31 mouse cellular contexts compared by ENCODE assay signal in the genomic region with DNA sequence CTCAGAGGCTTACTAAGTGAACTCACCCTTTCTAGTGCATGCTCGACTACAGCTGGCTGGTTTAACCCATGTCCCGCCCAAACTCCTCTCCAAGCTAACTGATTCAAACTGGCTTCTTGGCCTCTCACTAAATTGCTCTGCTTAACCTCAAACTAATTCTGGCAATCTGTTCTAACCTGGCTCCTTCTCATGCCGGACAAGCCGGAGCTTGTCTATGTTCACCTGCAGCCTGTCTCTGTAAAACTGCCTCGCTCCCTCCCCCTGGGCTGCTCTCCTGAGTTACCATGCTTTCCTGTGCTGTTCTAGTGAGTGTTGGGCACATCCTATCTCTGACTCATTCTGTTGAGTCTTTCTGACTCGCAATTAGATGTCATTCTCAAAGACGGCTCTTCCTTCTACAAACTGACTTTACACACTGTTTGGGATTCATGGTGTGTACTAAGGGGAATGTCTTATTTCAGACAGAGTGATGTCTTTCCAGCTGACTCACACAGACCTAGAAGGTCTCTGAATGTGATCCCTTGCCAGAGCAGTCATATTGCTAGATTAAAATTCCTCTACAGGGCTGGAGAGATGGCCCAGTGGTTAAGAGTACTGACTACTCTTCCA. TPM values are rescaled to one million over a fixed set of nuclear protein-coding genes. Genes with fewer than 3 reads are reported as not detected.
DNase-seq lines count a peak whose midpoint lies in the region.
"Had no signal": no experiment of that assay in that cellular context is flagged by ENCODE, and none has a peak within 500 bp of the region (broad histone marks: within the 10 kb centered on the region; RNA-seq: fewer than 3 reads in every experiment).

No protein-coding gene starts in this region.

- peaks cover 27% of the 10 kb centered on the region for H3K4me1 ChIP-seq in hindbrain, embryonic 10.5 days (replicated peaks)

- DNase-seq in adrenal gland, adult (ENCODE audit: inconsistent age in 2 of 2, low spot score in 1 of 2), result peak; percentile 24 to 70
- no peak for DNase-seq in adrenal gland, postnatal 25 days
- DNase-seq in thymus, postnatal 25 days, result peak; percentile 4
- no peak for DNase-seq in thymus, postnatal 14 days
- peak; percentile 25 for DNase-seq in R1 (ENCODE audit: low read depth, low spot score)
- DNase-seq in spleen, postnatal 10 days (ENCODE audit: low spot score in 2 of 2), result no peak
- no peak for DNase-seq in gastrocnemius, adult 18-20 months (ENCODE audit: low spot score)
- no peak for DNase-seq in hindbrain, embryonic 10.5 days (ENCODE audit: low spot score)
- DNase-seq: B cell, adult 2 months; cerebellum, adult 8-10 months; gastrocnemius, postnatal 36 days; heart, postnatal 10 days; kidney, adult 8-10 months; kidney, postnatal 14 days; liver, postnatal 0 days; lung, postnatal 10 days had no signal

- no peaks in the 10 kb centered on the region for H3K9me3 ChIP-seq in hindbrain, embryonic 10.5 days
- H3K9me3 ChIP-seq: forebrain, embryonic 13.5 days; hindbrain, embryonic 12.5 days; limb, embryonic 10.5 days; midbrain, embryonic 15.5 days had no signal

- H3K36me3 ChIP-seq in hindbrain, embryonic 10.5 days, result peaks cover 23% of the 10 kb centered on the region
- H3K36me3 ChIP-seq: hindbrain, embryonic 12.5 days; midbrain, embryonic 15.5 days had no signal

- H3K27ac ChIP-seq in hindbrain, embryonic 10.5 days, result no peak overlapping the region
- H3K27ac ChIP-seq: forebrain, embryonic 13.5 days; hindbrain, embryonic 12.5 days; left cerebral cortex, adult 2 months; limb, embryonic 10.5 days; midbrain, embryonic 15.5 days had no signal

- H3K4me3 ChIP-seq in hindbrain, embryonic 10.5 days, result no peak overlapping the region
- H3K4me3 ChIP-seq: erythroblast, embryonic 14.5 days; forebrain, embryonic 13.5 days; hindbrain, embryonic 12.5 days; left cerebral cortex, adult 2 months; limb, embryonic 10.5 days; midbrain, embryonic 15.5 days had no signal

- no peaks in the 10 kb centered on the region for H3K27me3 ChIP-seq in hindbrain, embryonic 10.5 days (ENCODE audit: insufficient read depth, poor library complexity, severe bottlenecking)
- H3K27me3 ChIP-seq: forebrain, embryonic 13.5 days; hindbrain, embryonic 12.5 days; midbrain, embryonic 15.5 days had no signal

- 96% methylated on average over 7 of the region's 7 CpGs for WGBS in hindbrain, embryonic 10.5 days

RNA-seq across cellular contexts. Expression of a gene that starts 4.2 kb away (rescaled TPM):
- 44.2 and 59.3 TPM in 2 replicates for total RNA-seq in adrenal gland, postnatal 25 days (2021)
- total RNA-seq in gastrocnemius, adult 18-20 months (2021), result 10 to 100 TPM; 17.9 TPM
- polyA plus RNA-seq in hindbrain, embryonic 10.5 days (2016; fragmentation: Nextera tagmentation; extraction: Ambion mirVana), result 54.6 and 61.0 TPM in 2 replicates

RNA-seq across cellular contexts. Expression of a gene that starts 11.9 kb away (rescaled TPM):
- total RNA-seq in adrenal gland, postnatal 25 days (2021), result not detected in 2 replicates
- not detected for total RNA-seq in gastrocnemius, adult 18-20 months (2021)
- not detected in 2 replicates for polyA plus RNA-seq in hindbrain, embryonic 10.5 days (2016; fragmentation: Nextera tagmentation; extraction: Ambion mirVana)
- total RNA-seq: adrenal gland, postnatal 4 days; common myeloid progenitor, adult 5-6 weeks; gastrocnemius, postnatal 36 days; heart, postnatal 10 days; left cerebral cortex, adult 2 months; liver, adult 2 months; megakaryocyte progenitor cell, adult 5-6 weeks had no signal
- polyA plus RNA-seq: activated CD4-positive, CD25-positive, alpha-beta regulatory T cell, adult 4 months; embryonic facial prominence, embryonic 11.5 days; erythroblast, embryonic 14.5 days; forebrain, embryonic 13.5 days; heart, embryonic 11.5 days; hindbrain, embryonic 12.5 days; intestine, embryonic 14.5 days; limb, embryonic 10.5 days; liver, adult 2 months; liver, postnatal 0 days; midbrain, embryonic 15.5 days; neural tube, embryonic 11.5 days had no signal

RNA-seq across cellular contexts. Expression of a gene that starts 24.0 kb away (rescaled TPM):
- not detected in 2 replicates for total RNA-seq in adrenal gland, postnatal 25 days (2021)
- not detected for total RNA-seq in gastrocnemius, adult 18-20 months (2021)
- 0.05 TPM in 1 of 2 replicates, not detected in the other for polyA plus RNA-seq in hindbrain, embryonic 10.5 days (2016; fragmentation: Nextera tagmentation; extraction: Ambion mirVana)
- total RNA-seq: adrenal gland, postnatal 4 days; common myeloid progenitor, adult 5-6 weeks; gastrocnemius, postnatal 36 days; heart, postnatal 10 days; liver, adult 2 months had no signal
- polyA plus RNA-seq: activated CD4-positive, CD25-positive, alpha-beta regulatory T cell, adult 4 months; embryonic facial prominence, embryonic 11.5 days; forebrain, embryonic 13.5 days; heart, embryonic 11.5 days; intestine, embryonic 14.5 days; limb, embryonic 10.5 days; liver, adult 2 months; liver, postnatal 0 days; neural tube, embryonic 11.5 days had no signal

Comparison
In these comparisons a context has a peak if more than half of its experiments do, and no peak if none do; other contexts are left out.
1. DNase-seq: peak in adrenal gland, adult (2 of 2), thymus, postnatal 25 days (single experiment) and R1 (single experiment); none in adrenal gland, postnatal 25 days (single experiment), thymus, postnatal 14 days (single experiment), spleen, postnatal 10 days (0 of 2), gastrocnemius, adult 18-20 months (single experiment) and hindbrain, embryonic 10.5 days (single experiment).